Mouse (Mus musculus) lung, postnatal 14 days (tissue): ENCODE measurements at regions not wholly inside any gene's neighbourhood (a gene's known extent, or its start where the extent isn't known, plus 50 kb on each side); places are given as distances from the start of the nearest gene placed in this dataset.
"Not testable (repeated sequence)": the region's sequence is repeated elsewhere in the genome, so short reads cannot be mapped to it uniquely, and the experiment has no call there.

Experiments used
- DNase-seq: peaks from one replicate; pipeline ENCODE4 v3.0.0; 2021

GRCm38 (mm10) chr1:35879388-35880093 is 188.7 kb upstream of the Hs6st1 start:
- peak; percentile 50 for DNase-seq

DNA sequence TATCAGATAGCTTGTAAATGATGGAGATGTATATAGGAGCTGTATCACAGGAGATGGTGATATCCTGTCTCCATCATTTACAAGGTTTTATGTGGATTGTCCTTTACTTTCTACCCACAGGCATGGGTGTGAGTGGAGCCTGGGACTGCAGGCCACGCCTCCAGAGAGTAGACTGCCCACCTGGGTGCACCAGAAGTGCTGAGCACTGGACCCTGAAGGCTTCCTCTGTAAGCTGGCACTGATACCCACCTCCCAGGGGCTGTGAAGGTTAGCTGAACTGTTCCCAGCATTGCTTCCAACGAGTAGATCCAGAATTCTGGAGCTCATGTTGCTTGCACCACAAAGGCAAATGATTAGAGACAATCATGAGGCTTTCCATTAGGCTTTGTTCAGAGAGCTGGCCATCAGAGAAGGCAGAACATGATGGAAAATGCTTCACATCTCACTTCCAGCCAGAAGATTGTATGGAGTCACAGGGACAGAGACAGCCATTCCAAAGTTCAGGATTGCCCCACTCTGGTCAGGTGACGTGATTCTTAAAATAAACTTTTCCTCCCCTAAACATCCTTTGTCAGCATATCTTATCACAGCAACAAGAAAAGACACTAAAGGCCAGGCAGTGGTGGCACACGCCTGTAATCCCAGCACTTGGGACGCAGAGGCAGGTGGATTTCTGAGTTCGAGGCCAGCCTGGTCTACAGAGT is 187.5 kb upstream of the Hs6st1 start:
- DNase-seq = no peak

DNA sequence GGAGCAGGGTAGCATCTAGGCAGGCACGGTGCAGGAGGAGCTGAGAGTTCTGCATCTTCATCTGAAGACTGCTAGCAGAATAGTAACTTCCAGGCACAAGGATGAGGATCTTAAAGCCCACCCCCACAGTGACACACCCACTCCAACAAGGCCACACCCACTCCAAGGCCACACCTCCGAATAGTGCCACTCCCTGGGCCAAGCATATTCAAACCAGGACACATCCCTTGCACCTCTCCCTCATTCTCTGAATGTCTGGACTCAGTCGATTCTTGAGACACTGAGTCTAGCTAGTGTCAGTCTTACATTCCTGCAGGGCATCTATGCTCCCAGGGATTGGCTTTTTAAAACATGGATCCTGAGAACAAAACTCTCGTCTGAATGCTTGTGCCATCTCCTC is 186.7 kb upstream of the Hs6st1 start:
- no peak for DNase-seq

DNA sequence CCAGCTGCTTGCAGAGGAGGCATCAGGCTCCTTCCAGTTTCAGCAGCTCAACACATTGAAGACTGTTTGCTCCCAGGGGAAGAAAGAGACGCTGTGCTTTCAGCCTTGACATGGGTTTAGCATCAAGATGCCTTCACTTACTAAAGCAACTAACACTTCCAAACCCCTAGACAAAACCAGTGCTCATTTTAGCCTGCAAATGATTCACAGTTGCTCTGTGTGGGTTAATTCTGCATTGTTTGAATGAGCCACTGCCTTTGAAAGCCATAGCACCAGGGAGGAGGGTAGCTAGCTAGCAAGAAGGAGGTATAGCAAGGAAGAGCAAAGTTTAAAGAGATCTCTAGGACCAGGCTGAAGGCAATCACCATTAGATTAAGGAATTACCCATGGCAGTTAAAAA is 186.1 kb upstream of the Hs6st1 start:
- DNase-seq = no peak

DNA sequence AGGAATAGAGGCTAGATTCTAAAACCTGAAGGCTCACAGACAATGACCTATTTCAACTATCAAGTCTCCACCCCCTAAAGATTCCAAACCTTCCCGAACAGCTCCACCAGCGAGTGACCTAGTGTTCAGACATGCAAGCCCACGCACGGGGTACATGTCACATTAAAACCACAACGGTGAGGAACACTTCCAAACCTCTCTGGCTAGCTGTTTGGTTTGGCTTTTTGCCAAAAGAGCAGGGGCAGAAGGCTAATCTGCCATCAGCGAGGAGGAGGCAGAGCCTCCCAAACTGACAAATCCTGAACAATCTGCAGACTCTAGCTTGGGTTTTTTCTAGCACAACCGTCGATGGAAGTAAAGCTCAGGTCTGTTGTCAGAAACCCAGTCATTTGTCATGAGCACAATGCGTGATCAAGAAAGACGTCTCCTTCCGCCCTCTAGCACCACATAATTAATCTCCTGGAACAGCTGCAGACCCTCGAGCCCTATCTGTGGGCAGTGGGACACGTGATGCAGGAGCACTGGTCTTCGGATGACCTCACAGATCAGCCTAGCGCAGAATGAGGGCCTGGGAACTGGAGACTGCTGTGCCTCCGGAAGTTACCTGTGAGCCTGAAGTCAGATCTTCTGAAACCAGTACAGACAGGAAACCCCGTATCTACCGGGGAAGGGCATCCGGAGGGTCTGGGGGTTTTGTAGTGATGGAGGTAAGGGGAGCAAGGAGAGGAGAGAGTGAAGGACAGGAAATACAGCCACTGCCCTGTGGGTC is 178.3 kb upstream of the Hs6st1 start:
- no peak for DNase-seq

DNA sequence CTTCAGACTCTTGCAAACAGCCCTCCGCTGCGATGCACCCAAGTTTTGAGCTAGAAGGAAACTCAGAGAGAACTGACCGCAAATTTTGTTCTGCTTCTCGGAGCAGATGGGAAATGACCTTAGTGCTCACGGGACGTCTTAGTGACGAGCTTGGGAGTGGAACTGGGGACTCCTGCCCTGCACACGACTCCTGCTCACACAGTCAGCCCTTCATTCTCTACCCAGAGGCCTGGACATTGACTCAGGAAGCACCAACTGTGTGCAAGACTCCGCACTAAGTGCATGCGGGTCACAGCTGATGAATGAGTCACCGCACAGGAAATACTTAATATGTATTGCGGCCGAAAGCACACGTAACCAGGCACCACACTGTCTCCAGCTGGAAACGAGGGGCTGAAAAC is 177.7 kb upstream of the Hs6st1 start:
- no peak for DNase-seq

- no peak for DNase-seq
Observed at GRCm38 (mm10) chr1:35899536-35899935, 168.7 kb upstream of the Hs6st1 start.

DNA sequence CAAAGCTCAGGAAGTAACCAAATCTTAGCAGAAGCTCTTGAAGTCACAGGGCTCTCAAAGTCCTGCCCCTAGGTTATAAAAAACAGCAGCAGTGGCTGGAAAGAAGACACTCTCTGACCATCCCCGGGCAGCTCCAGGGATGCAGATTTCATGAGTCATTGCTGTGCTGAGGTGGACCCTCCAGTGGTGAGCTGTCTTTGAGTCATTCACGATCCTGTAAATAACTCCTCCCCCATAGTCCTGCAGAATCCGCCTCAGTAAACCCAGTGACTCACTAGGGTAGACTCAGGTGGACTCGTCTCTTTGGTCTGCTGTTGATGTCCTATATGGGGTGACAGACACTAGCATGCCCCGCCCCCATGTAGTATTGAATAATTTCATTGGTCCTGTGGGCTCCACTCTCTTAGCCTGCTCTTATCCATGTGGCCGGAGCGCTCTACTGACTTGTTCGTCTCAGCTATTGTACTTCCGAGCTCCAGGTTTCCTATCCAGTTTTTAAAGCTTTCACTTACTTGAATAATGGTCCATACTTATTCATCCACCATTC is 164.1 kb upstream of the Hs6st1 start:
- no peak for DNase-seq

DNA sequence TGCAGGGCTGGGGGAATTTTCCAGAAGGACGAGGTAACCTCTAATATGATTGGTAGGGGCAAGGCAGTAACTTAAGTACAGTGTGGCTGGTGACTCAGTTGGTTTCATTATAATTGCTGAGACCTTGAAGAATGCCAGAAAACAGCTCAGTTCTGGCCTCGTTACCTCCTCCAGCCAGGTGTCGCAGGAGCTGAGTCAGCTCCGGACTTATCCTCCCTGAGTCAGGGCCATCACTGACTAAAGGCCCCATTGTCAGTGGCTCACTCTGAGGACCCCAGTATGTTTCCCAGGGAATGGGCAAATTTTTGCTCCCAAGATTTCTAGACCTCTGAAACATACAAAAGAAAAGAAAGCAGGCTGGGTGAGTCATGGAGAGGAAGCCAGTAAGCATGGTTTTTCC is 154.6 kb upstream of the Hs6st1 start:
- DNase-seq = no peak

DNA sequence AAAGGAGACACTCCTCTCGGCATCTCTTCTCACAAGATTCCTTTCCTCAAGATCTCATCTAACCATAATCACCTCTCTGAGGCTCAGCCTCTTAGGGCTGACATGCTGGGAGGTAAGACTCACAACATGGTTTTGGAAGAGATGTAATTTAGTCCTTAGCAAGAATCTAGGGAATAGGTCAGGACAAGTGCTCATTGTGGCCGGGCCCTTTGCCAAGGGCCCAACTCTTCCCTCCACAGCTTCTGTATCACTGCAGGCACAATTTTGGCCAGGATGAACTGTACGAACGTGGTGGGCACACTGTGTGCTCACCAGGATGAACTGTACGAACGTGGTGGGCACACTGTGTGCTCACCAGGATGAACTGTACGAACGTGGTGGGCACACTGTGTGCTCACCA is 154.0 kb upstream of the Hs6st1 start:
- not testable (repeated sequence) for DNase-seq

GRCm38 (mm10) chr1:35915526-35915925 is 152.7 kb upstream of the Hs6st1 start:
- no peak for DNase-seq

- DNase-seq = no peak
Observed at GRCm38 (mm10) chr1:35919840-35920734, 148.1 kb upstream of the Hs6st1 start.

- DNase-seq = no peak
Observed at GRCm38 (mm10) chr1:35924796-35925195, 143.4 kb upstream of the Hs6st1 start.

DNA sequence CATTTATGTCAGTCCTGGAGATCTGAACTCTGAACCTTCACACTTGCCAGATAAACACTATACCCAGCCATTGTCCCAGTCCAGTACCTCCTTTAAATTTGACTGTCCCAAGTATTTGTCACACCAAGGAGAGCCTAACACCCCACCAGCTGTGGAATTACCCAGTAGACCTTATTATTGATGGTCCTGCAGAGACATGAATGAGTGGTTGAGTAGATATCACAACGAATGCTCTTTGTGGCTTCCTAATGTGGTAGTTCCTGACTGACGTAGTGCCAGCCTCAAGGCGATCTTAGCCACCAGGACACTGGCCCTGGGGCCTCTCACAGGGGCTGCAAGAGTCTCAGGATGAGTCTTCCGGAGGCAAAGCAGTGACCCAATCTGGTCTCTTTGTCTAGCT is 142.9 kb upstream of the Hs6st1 start:
- DNase-seq = no peak

DNA sequence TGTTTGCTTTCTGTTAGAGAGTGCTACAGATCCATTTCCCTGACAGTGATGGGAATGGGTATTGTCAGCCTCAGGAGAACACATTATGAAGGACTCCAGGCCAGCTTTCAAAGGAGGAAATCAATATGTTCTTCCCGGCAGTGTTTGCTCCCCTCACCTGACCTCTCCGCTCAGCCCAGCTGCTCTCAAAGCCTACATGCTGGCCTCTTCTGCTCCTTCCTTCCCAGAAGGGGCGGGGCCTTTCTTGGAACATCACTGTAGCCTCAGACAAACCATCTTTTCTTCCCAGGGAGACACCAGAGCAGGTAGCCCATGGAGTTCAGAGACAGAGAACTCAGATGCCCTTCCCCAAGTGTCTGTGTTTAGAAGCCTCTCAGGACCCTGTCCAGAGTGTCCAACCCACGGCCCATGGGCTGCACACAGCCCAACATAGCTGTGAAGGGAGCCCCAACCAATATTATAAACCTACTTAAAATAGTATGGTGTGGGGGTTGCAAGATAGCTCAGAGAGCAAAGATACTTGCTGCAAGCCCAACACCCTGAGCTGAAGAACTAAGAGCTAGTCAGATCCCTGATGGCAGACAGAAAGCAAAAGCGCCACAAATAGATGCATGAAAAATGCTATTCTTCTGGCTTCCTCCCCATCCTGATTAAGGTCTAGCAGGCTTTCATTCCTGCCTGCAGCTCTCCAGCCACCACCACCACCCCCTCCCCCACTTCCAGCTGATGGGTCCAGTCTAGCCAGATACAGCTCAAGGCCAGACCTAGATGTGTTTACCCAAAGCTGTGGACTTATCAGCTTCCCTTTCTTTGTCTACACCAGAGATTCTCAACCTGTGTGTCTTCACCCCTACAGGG is 141.8 kb upstream of the Hs6st1 start:
- peak; percentile 10 for DNase-seq

DNA sequence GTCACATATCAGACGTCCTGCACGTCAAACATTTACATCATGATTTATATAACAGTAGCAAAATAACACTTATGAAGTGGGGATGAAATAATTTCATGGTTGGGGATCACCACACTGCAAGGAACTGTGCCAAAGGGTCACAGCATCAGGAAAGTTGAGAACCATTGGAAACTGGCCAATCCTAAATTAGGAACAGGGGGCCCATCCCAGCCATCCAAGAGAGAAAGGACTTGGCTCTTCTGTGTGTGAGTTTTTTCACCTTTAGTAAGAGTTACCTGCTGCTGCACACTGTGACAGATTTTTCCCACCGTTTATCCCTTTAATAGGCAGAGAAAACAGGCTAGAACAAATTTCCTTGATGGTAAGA is 141.2 kb upstream of the Hs6st1 start:
- no peak for DNase-seq

DNA sequence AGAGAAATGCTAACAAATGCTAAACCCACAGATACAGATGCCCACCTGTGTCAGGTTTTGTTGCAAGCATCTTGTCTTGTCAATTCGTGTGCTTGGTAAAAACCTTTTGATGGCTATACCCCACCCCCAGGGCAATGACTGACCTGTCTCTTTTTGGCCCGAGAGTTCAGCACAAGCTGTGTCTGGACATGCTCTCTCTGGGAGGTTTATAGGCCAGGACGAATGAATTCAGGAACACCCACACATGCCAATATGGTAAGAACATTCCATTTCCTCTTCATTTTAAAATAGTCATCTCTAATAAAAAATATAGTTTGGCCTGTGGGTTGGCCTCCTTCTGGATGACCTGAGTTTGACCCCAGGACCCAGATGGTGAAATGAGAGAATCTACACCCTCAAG is 137.8 kb upstream of the Hs6st1 start:
- DNase-seq = no peak

DNA sequence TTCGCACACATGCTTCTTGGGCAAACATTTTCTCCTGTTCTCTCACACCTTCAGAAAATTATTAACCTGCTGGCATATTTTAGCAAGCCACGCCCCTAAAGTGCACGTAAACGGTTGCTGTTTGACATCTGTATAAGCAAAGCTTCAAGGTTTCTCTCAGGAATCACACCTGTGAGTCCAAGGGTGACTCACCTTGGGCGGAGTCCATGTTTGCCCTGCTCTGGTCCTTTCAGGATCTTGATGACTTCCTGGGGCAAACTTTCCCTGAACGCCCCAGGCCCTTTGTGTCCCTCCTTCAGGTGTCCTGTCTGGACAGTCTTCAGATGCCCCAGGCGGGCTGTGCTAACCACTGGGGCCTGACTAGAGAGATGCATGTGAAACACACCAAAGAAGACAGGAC is 137.1 kb upstream of the Hs6st1 start:
- DNase-seq = no peak

DNA sequence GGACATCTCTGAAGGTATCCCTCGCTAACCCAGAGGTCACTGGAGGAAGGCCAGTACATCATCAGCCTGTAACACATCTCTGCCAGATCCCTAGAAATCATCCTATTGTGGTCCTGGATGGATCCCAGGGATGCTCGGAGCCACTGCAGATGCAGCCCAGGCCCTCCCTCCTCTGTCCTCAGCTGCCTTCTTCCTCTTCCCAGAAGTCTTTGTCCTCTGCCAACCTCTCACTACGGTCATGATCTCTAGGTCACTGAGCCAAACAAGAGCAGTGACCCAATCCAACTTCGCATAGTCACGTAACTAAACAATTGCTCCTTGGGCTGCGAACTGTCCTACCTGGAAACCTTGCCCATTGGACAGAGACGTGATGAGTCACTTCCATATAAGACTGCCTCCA is 134.7 kb upstream of the Hs6st1 start:
- DNase-seq = no peak

DNA sequence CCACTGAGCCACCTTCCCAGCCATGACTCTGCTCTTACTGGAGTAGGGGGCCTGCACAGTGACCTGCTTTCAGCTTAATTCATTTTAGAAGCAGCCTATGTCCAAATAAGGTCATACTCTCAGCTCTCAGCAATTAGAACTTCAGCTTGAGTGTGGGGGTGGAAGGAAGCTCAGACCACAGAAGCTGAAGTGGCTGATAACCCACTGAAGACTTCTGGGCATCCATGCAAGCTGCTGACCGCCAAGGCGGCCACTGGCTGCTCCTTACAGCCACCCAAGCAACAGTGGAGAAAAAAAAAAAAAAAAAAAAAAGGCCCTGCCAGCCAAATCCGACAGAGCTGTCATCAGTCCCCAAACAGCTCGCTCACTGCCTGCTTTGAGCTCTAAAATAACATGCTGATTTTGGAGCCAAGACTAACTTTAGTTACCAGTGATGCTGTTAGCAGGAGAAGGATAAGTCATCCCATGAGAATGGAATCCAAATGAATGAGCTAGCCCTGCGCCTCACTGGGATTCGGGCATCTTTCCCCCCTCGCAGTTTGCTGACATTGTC is 133.0 kb upstream of the Hs6st1 start:
- DNase-seq = no peak

DNA sequence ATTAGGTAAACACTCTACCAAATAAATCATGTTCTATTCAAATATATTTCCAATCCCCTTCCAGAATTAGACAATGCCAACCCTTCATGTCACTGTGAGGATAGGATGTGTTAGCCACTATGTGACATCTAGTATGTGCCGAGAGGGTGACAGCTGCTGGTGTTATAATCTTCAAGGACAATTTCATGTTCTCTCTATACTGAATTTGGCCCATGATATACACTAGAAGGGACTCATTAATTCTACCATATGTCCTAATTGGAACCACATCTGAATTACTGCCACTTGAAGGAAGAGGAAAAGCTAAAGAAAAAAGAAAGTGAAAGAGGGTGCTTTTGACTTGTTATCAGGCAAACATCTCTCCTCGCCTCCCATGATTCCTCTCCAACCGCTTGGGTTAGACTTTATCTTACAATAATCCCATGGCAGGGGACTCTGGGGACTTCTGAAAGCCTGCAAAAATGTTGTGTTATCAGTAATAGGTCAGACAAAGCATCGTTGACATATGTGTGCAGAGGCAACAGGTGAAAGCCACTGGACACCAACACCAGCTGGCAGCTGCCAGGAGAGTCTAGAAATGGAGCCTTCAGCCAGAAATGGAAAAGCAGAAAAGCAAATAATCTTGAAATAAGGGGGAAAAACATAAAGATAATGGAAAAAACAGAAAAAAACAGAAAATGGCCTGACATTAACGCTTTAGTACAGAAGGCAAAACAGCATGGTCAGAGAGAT is 131.7 kb upstream of the Hs6st1 start:
- DNase-seq = no peak
